Mouse (Mus musculus) lung, embryonic 14.5 days (tissue): ENCODE measurements around the gene Slc22a3. TPM values are rescaled to one million over a fixed set of nuclear protein-coding genes. Genes with fewer than 3 reads are reported as not detected.
A peak's percentile ranks its signal among the peaks of the same experiment; 100 is the strongest.

Experiments used
- ATAC-seq: fragments of 200-750 bp; cut with Nextera tagmentation; 2 replicates; pipeline ENCODE4 v1.8.0; 2017; ENCODE audit warnings: mild to moderate bottlenecking, moderate TSS enrichment, moderate library complexity; ENCODE audit not compliant: insufficient read depth
- DNase-seq: peaks from one replicate; pipeline ENCODE4 v3.0.0-alpha.2; 2015
- H3K27ac ChIP-seq: fragments of 300-500 bp; sonication (generic); 2 replicates; pipeline ENCODE4 v1.5.1; 2014; ENCODE audit warnings: low read depth, mild to moderate bottlenecking, moderate library complexity
- H3K27me3 ChIP-seq: fragments of 300-500 bp; sonication (generic); 2 replicates; pipeline ENCODE4 v1.6.1; 2014; ENCODE audit warnings: low read length, control low read depth; ENCODE audit not compliant: insufficient read depth
- H3K36me3 ChIP-seq: fragments of 300-500 bp; sonication (generic); 2 replicates; pipeline ENCODE4 v1.6.1; 2014; ENCODE audit warnings: control low read depth; ENCODE audit not compliant: insufficient read depth
- H3K4me1 ChIP-seq: fragments of 300-500 bp; sonication (generic); 2 replicates; pipeline ENCODE4 v1.6.1; 2014; ENCODE audit warnings: antibody characterized with exemption, control low read depth; ENCODE audit not compliant: insufficient read depth
- H3K4me2 ChIP-seq: fragments of 300-500 bp; sonication (generic); 2 replicates; pipeline ENCODE4 v1.6.1; 2014; ENCODE audit warnings: mild to moderate bottlenecking
- H3K4me3 ChIP-seq: fragments of 300-500 bp; sonication (generic); 2 replicates; pipeline ENCODE4 v1.5.1; 2014; ENCODE audit warnings: low read depth, low read length
- H3K9ac ChIP-seq: fragments of 300-500 bp; sonication (generic); 2 replicates; pipeline ENCODE4 v1.6.1; 2014
- H3K9me3 ChIP-seq: fragments of 300-500 bp; sonication (generic); 2 replicates; pipeline ENCODE4 v1.6.1; 2016; ENCODE audit warnings: low read depth, low read length, control low read depth
- CTCF ChIP-seq: IDR thresholded peaks from 2 replicates; pipeline ENCODE4 v1.5.1; 2016; ENCODE audit warnings: antibody characterized with exemption, low read depth
- WGBS: fragments of 180-500 bp; shearing (Covaris S2); extraction: QIAGEN DNeasy Blood & Tissue Kit; methylation state at CpG from one replicate; pipeline ENCODE4 v1.1.7; 2014; 5-methylcytosine and 5-hydroxymethylcytosine counted together
- polyA plus RNA-seq: library from polyadenylated mRNA; unstranded; fragments of >200 nt; fragmentation: Nextera tagmentation; extraction: Ambion mirVana; gene quantifications from 2 replicates; pipeline ENCODE4 v1.2.1, GENCODE M21; 2014

The Slc22a3 gene
- polyA plus RNA-seq, 1 experiment from 2014 or later: 0.26 TPM

- no peaks in the 10 kb centered on the region for H3K36me3 ChIP-seq
- no peak for TF ChIP-seq CTCF
- H3K9me3 ChIP-seq: no peaks in the 10 kb centered on the region
- DNase-seq (no peak), ATAC-seq (no peak)
- 40% methylated on average over 3 of the region's 3 CpGs for WGBS
- no peak overlapping the region for H3K4me2 ChIP-seq
- no peak overlapping the region for H3K9ac ChIP-seq
- H3K27me3 ChIP-seq: no peaks in the 10 kb centered on the region
- H3K4me3 ChIP-seq: no peak overlapping the region
- H3K4me1 ChIP-seq: no peaks in the 10 kb centered on the region
- H3K27ac ChIP-seq: no peak overlapping the region
These were observed 11.9 kb downstream of the Slc22a3 start for GRCm38 (mm10) chr17:12495558-12495957.

DNA sequence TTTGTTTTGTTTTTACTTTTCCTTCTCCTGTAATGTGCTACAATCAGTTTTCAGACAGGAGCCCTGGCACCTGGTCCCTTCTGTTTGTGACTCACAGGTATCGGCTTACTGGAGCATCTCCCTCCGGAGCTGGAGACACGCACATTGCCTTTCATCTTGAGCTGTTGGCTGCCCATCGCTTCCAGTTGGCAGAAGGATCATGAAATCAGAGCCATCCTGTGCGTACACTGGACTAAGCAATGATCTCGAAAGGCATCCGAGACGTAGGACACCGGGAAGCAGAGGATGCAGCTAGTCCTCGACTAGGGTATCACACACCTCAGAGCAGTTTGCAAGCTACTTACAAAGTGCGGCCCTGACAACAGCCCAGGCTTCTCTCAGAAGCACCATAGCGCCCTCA is 15.9 kb downstream of the Slc22a3 start:
- ATAC-seq (no peak), DNase-seq (no peak)
- Histone ChIP-seq H3K9ac (no peak overlapping the region), H3K9me3 (no peaks in the 10 kb centered on the region), H3K4me3 (no peak overlapping the region), H3K36me3 (no peaks in the 10 kb centered on the region), H3K4me2 (no peak overlapping the region), H3K27me3 (no peaks in the 10 kb centered on the region), H3K27ac (no peak overlapping the region), H3K4me1 (no peaks in the 10 kb centered on the region)
- WGBS: 79% methylated on average over 12 of the region's 12 CpGs
- TF ChIP-seq CTCF: no peak

DNA sequence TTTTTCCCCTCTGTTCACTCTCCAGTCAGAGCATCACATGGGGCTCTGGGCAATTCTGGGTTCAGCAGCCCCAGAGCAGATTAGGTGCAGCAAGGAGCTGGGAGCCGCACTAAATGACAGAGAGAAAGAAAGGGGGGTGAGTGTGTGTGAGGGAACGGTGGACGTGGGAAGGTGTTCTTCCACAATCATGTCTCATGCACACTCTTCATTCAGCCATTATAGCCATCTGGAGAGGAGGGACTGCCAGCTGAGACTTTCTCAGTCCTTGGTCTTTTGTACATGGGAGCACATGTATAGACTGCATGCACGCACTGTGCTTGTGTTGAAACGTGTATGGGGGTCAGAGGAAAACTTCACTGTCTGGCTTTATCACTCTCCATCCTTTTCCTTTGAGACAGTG is 17.6 kb downstream of the Slc22a3 start:
- H3K4me3 ChIP-seq: no peak overlapping the region
- no peaks in the 10 kb centered on the region for H3K4me1 ChIP-seq
- no peak overlapping the region for H3K4me2 ChIP-seq
- DNase-seq (no peak), ATAC-seq (no peak)
- no peaks in the 10 kb centered on the region for H3K27me3 ChIP-seq
- no peak for TF ChIP-seq CTCF
- WGBS: 70% methylated on average over 5 of the region's 5 CpGs
- H3K9me3 ChIP-seq: no peaks in the 10 kb centered on the region
- H3K9ac ChIP-seq: no peak overlapping the region
- H3K27ac ChIP-seq: no peak overlapping the region
- H3K36me3 ChIP-seq: no peaks in the 10 kb centered on the region

DNA sequence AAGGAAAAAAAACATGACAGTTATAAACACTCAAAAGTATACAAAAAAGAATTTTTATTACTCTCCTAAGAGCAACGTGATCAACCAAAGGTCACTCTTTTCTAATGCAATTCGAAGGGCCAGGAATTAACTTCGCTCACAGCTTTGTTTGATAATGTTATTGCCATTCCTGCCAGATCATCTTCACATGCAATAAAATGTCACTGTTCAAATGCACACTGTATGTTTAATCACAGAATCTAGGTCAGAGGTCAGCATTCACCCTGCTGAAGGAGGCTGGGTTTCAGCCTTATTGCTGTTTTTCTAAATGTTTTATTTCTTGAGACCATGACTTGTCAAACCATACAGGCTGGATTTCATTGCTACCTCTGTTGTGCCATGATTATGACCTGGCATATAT is 21.8 kb downstream of the Slc22a3 start:
- no peak overlapping the region for H3K4me3 ChIP-seq
- no peaks in the 10 kb centered on the region for H3K4me1 ChIP-seq
- H3K36me3 ChIP-seq: no peaks in the 10 kb centered on the region
- H3K9me3 ChIP-seq: no peaks in the 10 kb centered on the region
- ATAC-seq: no peak
- no peaks in the 10 kb centered on the region for H3K27me3 ChIP-seq
- no peak for TF ChIP-seq CTCF
- H3K4me2 ChIP-seq: no peak overlapping the region
- H3K27ac ChIP-seq: no peak overlapping the region
- no peak for DNase-seq
- 53% methylated on average over 3 of the region's 3 CpGs for WGBS
- no peak overlapping the region for H3K9ac ChIP-seq

- no peak for TF ChIP-seq CTCF
- no peaks in the 10 kb centered on the region for H3K27me3 ChIP-seq
- ATAC-seq (no peak), DNase-seq (peak; percentile 50)
- no peak overlapping the region for H3K27ac ChIP-seq
- no peak overlapping the region for H3K4me2 ChIP-seq
- no peaks in the 10 kb centered on the region for H3K4me1 ChIP-seq
- H3K36me3 ChIP-seq: no peaks in the 10 kb centered on the region
- no peaks in the 10 kb centered on the region for H3K9me3 ChIP-seq
- 33% methylated on average over 2 of the region's 2 CpGs for WGBS
- H3K9ac ChIP-seq: no peak overlapping the region
- H3K4me3 ChIP-seq: no peak overlapping the region
These were observed 28.1 kb downstream of the Slc22a3 start for GRCm38 (mm10) chr17:12479416-12479815.

DNA sequence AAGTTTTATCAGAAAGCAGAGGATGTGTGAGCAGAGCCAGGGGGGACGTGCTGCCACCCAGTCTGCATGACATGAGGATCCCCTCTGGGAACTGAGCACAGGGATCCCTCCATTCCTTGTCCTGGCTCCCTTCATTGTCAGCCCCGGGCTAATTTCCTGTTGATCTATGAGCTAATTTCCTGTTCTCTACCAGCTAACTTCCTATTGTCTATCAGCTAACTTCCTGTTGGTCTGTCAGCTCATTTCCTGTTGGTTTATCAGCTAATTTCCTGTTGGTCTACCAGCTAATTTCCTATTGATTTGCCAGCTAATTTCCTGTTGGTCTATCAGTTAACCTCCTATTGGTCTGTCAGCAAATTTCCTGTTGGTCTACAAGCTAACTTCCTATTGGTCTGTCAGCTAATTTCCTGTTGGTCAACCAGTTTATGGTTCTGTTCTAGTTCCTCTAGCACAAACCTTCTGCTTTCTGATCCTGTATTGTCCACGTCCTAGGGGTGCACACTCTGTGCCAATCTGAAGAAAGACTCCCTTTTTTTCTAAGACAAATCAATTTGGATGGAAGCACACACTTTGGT is 32.9 kb downstream of the Slc22a3 start:
- no peaks in the 10 kb centered on the region for H3K9me3 ChIP-seq
- 74% methylated on average over 3 of the region's 3 CpGs for whole genome bisulfite sequencing
- no peak overlapping the region for H3K4me3 ChIP-seq
- H3K9ac ChIP-seq: no peak overlapping the region
- ATAC-seq (no peak), DNase-seq (no peak)
- no peaks in the 10 kb centered on the region for H3K27me3 ChIP-seq
- H3K36me3 ChIP-seq: no peaks in the 10 kb centered on the region
- H3K4me2 ChIP-seq: no peak overlapping the region
- H3K4me1 ChIP-seq: no peaks in the 10 kb centered on the region
- no peak for TF ChIP-seq CTCF
- H3K27ac ChIP-seq: no peak overlapping the region

DNA sequence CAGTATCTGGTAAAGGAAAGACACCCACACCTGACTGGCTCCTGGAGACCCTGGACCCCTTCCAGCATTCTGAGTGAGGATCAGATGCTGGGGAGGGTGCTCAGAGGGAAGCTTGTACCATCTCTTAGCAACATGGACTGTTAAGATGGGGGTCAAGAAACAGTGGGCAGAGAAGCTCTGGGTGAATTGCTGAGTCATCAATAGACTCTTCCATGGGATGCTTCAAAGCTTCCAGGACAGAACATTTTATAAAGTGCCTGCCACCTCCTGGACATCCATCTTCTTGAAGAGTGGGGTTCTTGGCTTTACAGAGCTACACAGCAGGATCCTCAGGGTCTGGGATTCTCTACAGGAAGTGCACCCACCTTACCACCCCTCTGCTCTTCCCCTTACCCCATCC is 35.0 kb downstream of the Slc22a3 start:
- H3K4me1 ChIP-seq: no peaks in the 10 kb centered on the region
- DNase-seq: no peak

DNA sequence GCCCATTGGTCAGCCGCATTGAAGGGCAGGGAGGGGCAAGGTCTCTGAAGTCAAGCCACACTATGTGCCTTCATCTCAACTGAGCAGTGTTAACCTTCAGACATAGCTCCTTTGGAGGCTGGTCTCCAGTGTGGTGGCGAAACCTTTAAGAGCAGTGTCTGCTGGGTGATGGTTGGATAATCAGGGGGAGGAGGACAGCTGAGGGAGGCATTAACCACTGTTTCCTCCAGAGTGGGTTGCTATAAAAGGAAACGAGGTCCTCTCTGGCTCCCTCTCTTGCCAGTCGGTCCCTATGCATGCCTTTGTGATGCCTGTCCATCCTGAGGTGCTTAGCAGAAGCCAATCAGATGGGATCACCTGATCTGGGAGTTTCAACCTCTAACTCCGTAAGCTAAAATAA is 38.8 kb downstream of the Slc22a3 start:
- Histone ChIP-seq H3K4me1 (no peaks in the 10 kb centered on the region), H3K9me3 (no peaks in the 10 kb centered on the region), H3K4me3 (no peak overlapping the region), H3K27me3 (no peaks in the 10 kb centered on the region), H3K27ac (no peak overlapping the region), H3K36me3 (no peaks in the 10 kb centered on the region), H3K9ac (no peak overlapping the region), H3K4me2 (no peak overlapping the region)
- ATAC-seq: no peak
- no peak for TF ChIP-seq CTCF
- WGBS: 74% methylated on average over 5 of the region's 5 CpGs
- no peak for DNase-seq

More for the DNA sequence above, 35.0 kb downstream of the Slc22a3 start:
- H3K9me3 ChIP-seq: no peaks in the 10 kb centered on the region
- no peak overlapping the region for H3K4me3 ChIP-seq
- no peaks in the 10 kb centered on the region for H3K27me3 ChIP-seq
- no peak overlapping the region for H3K9ac ChIP-seq
- TF ChIP-seq CTCF: no peak
- H3K27ac ChIP-seq: no peak overlapping the region
- H3K36me3 ChIP-seq: no peaks in the 10 kb centered on the region
- H3K4me2 ChIP-seq: no peak overlapping the region
- no peak for ATAC-seq
